Mouse (Mus musculus) stomach, embryonic 14.5 days (tissue): Measurements from ENCODE around the gene Creb1. TPM values are rescaled to one million over a fixed set of nuclear protein-coding genes. Genes with fewer than 3 reads are reported as not detected.

Experiments
- polyA plus RNA-seq: library from polyadenylated mRNA; unstranded; fragments of >200 nt; fragmentation: Nextera tagmentation; extraction: Ambion mirVana; gene quantifications from 2 replicates; pipeline ENCODE4 v1.2.1, GENCODE M21; 2014

Gene Creb1
- polyA plus RNA-seq, 1 experiment from 2014 or later = 49.2 TPM

Other genes with a start within 250 kb of the Creb1 start
- 21.3 and 24.5 TPM in 2 replicates for gene Mettl21a, start 84.6 kb downstream of the Creb1 start, polyA plus RNA-seq
- gene Ccnyl1, start 157.8 kb downstream of the Creb1 start, polyA plus RNA-seq = 8.9 and 10.9 TPM in 2 replicates
- 11.6 and 11.8 TPM in 2 replicates for gene Fzd5, start 205.1 kb downstream of the Creb1 start, polyA plus RNA-seq